23 mouse cellular contexts compared by ENCODE assay signal in the genomic region with DNA sequence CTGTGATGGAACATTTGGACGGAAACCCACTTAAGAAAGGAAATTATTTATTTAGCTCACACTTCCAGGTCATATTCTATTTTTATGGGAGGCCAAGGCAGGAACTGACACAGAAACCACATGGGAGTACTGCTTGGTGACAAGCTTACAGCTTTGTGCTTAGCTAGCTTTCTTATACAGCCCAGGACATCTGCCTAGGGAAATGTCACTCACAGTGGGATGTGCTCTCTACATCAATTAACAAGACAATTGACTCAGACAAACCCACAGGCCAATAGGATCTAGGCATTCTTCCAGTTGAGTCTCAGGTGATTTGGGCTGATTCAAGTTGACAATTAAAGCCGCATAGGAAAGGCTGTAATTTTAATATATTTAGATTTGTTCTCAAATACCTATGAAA.
DNase-seq lines count a peak whose midpoint lies in the region; ATAC-seq lines count a peak whose summit lies in the region.
"Had no signal": no experiment of that assay in that cellular context is flagged by ENCODE, and none has a peak within 500 bp of the region (broad histone marks: within the 10 kb centered on the region; RNA-seq: fewer than 3 reads in every experiment).

No protein-coding gene starts in this region.

- no peaks in the 10 kb centered on the region for H3K36me3 ChIP-seq in hindbrain, embryonic 14.5 days (replicated peaks; ENCODE audit: control insufficient read depth, insufficient read depth)
- H3K36me3 ChIP-seq: embryonic facial prominence, embryonic 13.5 days; limb, embryonic 10.5 days; liver, embryonic 15.5 days; lung, embryonic 15.5 days; neural tube, embryonic 15.5 days had no signal

- peak; percentile 69; the same call in 1 of the 2 replicates for ATAC-seq in hindbrain, embryonic 14.5 days (ENCODE audit: low FRiP score)
- ATAC-seq: inflammation-experienced regulatory T-cells, adult 6 months had no signal

- peak; percentile 1 to 2 for DNase-seq in heart, adult 18-20 months
- no peak for DNase-seq in heart, postnatal 25 days (ENCODE audit: low spot score)
- peak; percentile 3 for DNase-seq in retina, adult 2 months (ENCODE audit: low read depth, low spot score)
- DNase-seq in retina, embryonic 14.5 days (ENCODE audit: low spot score): no peak
- DNase-seq in hindbrain, embryonic 14.5 days (ENCODE audit: low spot score): no peak
- DNase-seq in lung, postnatal 25 days (ENCODE audit: low spot score): no peak
- DNase-seq in urinary bladder, adult 2 months (ENCODE audit: low spot score): no peak
- DNase-seq: adrenal gland, postnatal 14 days; cerebellum, adult 9-11 months; gastrocnemius, postnatal 36 days; heart, postnatal 36 days; kidney, adult 18-20 months; kidney, postnatal 10 days; liver; right cerebral cortex, postnatal 14 days; spleen, adult 18-20 months had no signal

- no peak overlapping the region for H3K27ac ChIP-seq in hindbrain, embryonic 14.5 days
- H3K27ac ChIP-seq: embryonic facial prominence, embryonic 13.5 days; limb, embryonic 10.5 days; liver, embryonic 15.5 days; lung, embryonic 15.5 days; macrophage; neural tube, embryonic 15.5 days had no signal

- no peaks in the 10 kb centered on the region for H3K4me1 ChIP-seq in hindbrain, embryonic 14.5 days (replicated peaks; ENCODE audit: control insufficient read depth, insufficient read depth, low read length)
- H3K4me1 ChIP-seq: embryonic facial prominence, embryonic 13.5 days; limb, embryonic 10.5 days; liver, embryonic 15.5 days; lung, embryonic 15.5 days; neural tube, embryonic 15.5 days had no signal

- no peaks in the 10 kb centered on the region for H3K27me3 ChIP-seq in hindbrain, embryonic 14.5 days (ENCODE audit: control insufficient read depth, insufficient read depth, low read length)
- H3K27me3 ChIP-seq: embryonic facial prominence, embryonic 13.5 days; liver, embryonic 15.5 days; lung, embryonic 15.5 days; neural tube, embryonic 15.5 days had no signal

- no peak overlapping the region for H3K4me2 ChIP-seq in hindbrain, embryonic 14.5 days (replicated peaks)
- H3K4me2 ChIP-seq: embryonic facial prominence, embryonic 13.5 days; liver, embryonic 15.5 days; lung, embryonic 15.5 days; neural tube, embryonic 15.5 days had no signal

- intact Hi-C loops in heart, postnatal 25 days (cut with DNase I): no loop called here

- no peak overlapping the region for H3K4me3 ChIP-seq in hindbrain, embryonic 14.5 days (replicated peaks; ENCODE audit: low read length)
- H3K4me3 ChIP-seq: embryonic facial prominence, embryonic 13.5 days; limb, embryonic 10.5 days; liver, embryonic 15.5 days; lung, embryonic 15.5 days; neural tube, embryonic 15.5 days had no signal

- H3K9me3 ChIP-seq in hindbrain, embryonic 14.5 days (ENCODE audit: control insufficient read depth, low read length): no peaks in the 10 kb centered on the region
- H3K9me3 ChIP-seq: embryonic facial prominence, embryonic 13.5 days; limb, embryonic 10.5 days; liver, embryonic 15.5 days; lung, embryonic 15.5 days; neural tube, embryonic 15.5 days had no signal

- H3K9ac ChIP-seq in hindbrain, embryonic 14.5 days: no peak overlapping the region
- H3K9ac ChIP-seq: embryonic facial prominence, embryonic 13.5 days; liver, embryonic 15.5 days; lung, embryonic 15.5 days; neural tube, embryonic 15.5 days had no signal

- WGBS in hindbrain, embryonic 14.5 days: 53% methylated on average over 2 of the region's 2 CpGs

Comparison
In these comparisons a context has a peak if more than half of its experiments do, and no peak if none do; other contexts are left out.
1. DNase-seq: peak in heart, adult 18-20 months (2 of 2) and retina, adult 2 months (single experiment); none in heart, postnatal 25 days (single experiment), retina, embryonic 14.5 days (single experiment), hindbrain, embryonic 14.5 days (single experiment), lung, postnatal 25 days (single experiment) and urinary bladder, adult 2 months (single experiment).